Mouse (Mus musculus) right cerebral cortex, postnatal 25 days (tissue): ENCODE measurements around the gene Sell.
"Not testable (repeated sequence)": the region's sequence is repeated elsewhere in the genome, so short reads cannot be mapped to it uniquely, and the experiment has no call there.

ENCODE experiments used
- DNase-seq: peaks from one replicate; pipeline ENCODE4 v3.0.0; 2022

Gene Sell

DNA sequence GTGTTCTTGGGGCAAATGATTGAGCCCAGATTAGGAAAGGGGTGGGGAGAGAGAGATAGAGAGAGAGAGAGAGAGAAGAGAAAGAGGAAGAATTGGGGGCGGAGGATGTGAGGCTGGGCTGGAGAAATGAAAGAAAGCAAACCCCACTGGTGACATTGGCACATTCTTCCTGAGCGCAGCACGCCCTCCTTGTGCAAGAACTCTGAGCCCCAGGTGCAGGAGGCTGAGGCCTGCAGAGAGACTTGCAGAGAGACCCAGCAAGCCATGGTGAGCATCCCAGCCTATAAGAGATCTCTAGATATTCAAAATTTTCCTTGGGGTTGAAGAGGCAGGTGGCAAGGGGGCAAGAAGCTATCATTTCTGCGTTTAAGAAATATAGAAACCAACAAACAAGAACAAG is at the start of gene Sell:
Sell (plus strand) TSS at position 58 of the 400 bp plus-strand sequence.
- no peak for DNase-seq

DNA sequence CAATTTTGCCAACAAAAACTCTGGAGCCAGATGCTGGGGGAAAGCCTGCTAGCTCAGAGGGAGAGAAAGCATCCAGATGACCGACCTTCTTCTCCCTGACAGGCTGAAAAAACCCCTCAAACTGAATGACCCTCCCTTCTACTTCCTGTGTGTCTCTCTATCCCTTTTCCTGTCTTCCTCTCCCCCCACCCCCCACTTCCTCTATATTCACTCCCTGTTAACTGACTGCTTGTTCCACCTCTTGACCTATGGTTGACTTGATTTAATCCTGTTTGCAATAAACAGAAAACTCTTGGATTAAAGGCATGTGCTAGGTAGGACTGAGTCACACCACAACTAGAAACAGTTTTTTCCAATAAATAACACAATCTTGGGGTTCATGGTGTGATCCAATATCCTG is 47.2 kb upstream of the Sell start:
- no peak for DNase-seq

DNA sequence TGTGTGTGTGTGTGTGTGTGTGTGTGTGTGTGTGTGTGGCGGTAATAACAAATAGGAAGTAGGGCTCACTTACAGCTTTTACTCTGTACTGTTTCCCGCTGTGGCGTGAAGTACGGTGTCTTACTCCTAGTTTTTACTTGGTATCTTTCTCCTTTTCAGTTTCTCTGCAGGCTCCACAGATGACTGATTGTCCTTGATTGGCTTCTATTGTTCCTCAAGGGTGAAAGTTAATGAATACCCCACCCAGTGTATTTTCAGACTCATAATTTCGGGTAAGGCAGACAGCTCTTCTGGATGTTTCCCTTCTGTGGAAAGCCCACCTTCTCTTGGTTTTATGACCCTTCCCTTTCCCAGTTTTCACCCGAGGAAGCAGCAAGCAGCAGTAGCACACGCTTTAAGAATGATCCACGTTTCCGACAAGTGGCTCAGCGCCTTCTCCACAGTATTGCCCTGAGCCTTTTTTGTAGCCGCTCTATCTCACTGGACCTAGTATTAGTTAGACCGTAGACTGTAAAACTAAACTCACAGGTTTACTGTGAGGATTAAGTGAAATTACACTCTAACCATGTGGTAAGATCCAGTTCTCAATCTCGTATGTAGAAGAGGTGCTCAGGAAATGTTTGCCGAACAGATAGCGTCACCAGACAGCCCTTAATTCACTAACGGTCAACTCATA is 43.4 kb upstream of the Sell start:
- no peak for DNase-seq

DNA sequence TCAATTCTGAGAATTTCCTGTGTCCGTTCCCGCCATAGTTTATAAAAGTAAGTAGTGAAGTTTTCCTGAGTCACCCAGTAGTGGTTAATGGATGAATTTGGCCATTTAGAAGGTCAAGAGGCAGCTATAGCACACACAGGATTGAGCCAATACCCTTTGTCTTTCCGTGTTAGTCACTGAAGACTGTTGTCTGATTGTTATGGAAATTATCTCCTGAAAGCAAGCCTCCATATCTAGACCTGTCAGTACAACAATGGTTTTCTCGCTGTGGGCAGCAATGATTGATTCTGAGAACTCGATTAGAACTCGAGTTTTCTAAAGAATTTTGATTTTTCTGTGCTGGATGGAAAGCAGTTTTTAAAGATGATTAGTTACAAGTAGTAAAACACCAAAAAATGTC is 42.0 kb upstream of the Sell start:
- no peak for DNase-seq

DNA sequence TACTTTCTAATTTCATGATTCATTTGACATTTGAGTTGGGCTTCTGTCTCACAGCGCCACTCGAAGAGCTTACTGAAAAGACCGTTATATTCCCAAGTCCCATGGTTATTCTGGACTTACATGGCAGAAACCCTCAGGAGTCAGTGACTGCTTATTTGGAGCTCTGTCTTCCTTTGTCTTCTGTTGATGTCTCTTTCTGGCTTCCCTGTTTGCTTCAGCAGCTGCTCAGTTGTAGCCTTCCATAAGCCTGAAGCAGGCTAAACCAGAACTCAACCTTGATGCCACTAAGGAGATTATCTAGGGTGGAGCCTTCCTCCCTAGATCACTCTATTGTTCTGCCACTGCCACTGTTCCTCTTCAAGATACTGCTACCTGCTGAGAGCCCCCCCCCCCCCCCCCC is 41.0 kb upstream of the Sell start:
- not testable (repeated sequence) for DNase-seq

DNA sequence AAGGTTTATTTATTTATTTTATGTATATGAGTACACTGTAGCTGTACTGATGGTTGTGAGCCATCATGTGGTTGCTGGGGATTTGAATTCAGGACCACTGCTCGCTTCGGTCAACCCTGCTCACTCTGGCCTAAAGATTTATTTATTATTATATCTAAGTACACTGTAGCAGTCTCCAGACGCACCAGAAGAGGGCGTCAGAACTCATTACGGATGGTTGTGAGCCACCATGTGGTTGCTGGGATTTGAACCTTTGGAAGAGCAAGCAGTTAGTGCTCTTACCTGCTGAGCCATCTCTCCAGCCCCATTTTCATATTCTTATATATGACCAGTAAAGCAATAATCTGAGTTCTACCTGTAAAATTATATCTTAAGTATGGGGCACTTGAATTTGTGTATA is 39.7 kb upstream of the Sell start:
- not testable (repeated sequence) for DNase-seq

DNA sequence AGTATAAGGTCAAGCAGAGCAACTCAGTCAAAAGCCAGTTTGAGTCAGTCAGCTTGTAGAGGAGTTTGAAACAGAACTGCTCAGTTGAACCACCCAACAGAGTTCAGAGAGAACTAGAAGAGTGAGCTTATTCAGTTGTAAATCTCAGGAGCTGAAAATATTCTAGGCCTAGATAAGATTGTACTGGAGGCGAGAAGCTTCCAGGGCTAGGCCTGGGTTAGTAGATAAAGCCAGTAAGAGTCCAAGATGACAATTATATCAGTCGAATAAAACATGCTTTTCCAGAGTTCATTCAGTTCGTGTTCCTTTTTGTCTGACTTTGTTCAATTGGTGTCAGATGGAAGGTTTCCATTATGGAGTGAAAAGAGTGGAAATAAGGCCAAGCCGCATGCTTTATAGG is 36.1 kb upstream of the Sell start:
- no peak for DNase-seq

DNA sequence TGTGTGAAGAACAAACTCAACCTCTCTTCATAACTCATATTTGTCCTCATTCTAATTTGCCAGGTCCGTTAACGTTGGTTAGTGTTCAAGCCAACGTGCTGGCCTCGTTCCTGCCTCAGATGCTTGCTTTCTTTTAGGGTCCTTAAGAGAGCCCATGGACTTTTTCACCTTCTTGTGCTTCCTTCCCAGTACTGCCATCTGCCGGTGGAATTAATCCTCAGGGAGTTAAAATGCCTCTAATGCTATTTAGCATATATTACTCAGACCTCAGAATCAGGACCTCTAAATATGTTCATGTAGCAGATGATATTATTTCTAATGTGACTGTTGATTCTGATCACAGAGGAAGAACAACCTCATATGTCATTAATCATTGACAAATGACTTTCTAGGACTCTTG is 34.4 kb upstream of the Sell start:
- no peak for DNase-seq

DNA sequence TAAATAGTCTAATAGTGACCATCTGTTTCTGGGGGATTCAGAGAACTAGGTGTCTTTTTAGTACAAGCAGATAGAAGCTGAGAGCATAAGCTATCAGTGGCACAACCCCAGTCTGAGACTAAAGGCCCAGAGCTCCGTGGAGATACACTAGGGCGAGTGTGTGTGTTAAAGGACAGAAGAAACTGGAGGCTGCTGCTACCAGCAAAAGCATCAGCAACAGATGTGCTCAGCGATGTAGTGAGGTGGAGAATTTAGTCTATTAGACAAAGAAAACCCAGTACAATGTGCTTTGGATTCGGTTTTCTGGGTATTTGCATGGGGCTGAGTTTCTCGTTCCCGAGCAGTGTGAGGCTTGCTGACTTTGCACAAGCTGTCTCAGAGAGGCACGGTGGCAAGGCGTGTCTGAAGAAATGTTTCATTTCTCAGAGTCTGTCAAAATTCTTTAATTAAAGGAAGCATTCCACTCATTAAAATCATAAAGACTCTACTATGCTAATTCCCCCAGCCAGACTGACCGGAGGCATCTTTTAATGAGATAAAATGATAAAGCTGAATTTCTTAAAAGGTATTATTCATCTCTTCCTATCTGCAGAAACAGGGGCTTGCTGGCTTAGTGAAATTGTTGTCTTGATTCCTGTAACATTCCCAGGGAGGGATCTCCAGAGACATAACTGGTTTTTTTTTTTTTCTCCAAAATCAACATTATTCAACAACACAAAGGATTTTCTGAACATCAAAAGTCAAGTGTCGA is 21.2 kb upstream of the Sell start:
- DNase-seq, result no peak

DNA sequence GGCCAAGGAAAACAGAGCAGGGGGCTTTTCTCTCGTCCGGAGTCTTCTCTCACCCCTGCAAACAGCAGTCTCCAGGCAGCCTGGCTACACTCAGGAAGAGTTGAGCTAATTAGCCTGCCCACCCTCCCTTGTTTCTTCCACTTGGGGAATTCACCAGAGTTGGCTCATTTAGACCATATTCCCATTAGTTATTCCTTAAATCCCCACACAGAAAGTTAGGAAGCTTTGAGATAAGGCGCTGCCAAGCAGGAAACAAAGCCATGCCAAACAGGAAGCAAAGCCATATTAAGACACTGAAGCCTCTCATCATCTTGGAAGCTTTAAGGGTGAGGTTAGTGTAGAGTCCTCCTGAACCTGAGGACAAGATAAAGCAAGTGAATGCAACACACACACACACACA is 18.2 kb upstream of the Sell start:
- DNase-seq, result no peak

DNA sequence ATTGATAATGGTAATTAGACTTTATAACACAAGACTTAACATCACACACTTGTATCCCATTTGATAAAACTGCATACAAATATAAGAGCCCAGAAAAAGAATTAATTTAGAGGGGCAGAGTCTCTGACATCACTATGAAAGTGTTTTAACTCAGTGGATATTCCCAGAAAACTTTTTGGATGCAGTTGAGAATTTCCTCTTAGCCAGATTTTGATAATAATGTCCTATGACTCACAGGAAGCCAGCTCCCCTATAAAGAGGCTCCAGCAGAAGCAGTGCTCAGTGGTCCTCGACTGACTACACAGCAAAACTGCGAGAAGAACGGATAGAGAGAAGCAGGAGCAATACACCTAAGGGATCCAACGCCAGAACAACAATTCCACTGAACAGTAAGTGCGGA is 13.8 kb upstream of the Sell start, which contains the start of gene Sele:
Sele (plus strand) TSS at position 301 of the 400 bp plus-strand sequence.
- no peak for DNase-seq

DNA sequence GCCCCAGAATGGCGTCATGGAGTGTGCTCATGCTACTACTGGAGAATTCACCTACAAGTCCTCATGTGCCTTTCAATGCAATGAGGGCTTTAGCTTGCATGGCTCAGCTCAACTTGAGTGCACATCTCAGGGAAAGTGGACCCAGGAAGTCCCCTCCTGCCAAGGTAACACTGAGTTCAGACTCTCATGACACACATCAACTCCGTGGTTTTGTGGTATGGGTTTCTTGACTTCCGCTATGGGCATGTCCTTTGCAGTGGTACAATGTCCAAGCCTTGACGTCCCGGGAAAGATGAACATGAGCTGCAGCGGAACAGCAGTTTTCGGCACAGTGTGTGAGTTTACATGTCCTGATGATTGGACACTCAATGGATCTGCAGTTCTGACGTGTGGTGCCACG is 8.2 kb upstream of the Sell start:
- DNase-seq, result no peak

DNA sequence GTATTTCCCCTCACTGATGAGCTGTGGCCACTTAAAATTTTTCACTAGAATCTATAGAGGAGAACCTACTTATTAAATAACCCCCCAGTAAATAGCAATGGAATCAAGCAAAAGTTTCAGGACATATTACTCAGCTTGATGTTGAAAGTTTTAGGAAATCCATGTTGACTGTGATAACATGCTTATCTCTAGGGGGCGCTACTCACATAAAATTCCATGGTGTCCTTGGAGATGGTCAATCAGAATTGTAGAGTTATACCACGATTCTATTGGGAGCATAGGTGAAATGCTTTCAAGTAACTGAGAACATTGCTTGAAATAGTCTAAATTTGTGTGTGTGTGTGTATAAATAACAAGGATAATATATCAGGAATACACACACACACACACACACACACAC is 7.0 kb upstream of the Sell start:
- no peak for DNase-seq

DNA sequence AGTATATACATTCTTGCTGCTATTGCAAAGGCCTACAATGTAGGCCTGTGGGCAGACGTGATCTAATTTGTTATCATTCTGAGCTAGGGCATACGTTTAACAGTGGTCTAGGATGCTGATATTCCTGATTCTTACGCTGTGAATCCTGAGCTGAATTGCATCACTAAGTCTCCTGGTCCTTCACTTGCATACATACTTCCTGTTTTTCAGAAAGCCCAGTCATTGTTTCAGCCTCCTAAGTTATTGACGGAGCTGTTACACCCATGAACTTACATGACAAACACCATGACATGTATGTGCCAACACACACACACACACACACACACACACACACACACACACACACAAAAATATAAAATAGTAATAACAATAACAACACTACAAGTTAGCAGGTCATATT is 1.7 kb upstream of the Sell start:
- DNase-seq, result no peak

DNA sequence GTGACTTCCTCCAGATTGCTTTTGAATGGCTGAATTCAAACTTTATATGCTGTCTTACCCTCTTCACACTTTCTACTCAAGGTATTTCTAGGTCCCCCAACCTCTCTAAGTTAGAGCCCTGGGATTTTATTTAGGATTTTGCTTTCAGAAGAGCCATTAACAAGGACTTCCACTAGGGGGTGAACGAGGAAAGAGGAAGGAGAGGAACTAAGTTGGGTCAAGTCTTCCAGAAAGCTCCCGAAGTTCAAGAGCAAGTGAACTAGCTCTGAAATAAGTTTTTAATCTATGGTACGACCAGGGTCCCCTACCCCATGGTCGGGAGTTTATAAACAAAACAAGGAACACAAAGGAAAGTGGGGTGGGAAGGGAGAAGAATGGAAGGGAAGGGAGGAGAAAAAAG is 504 bp upstream of the Sell start:
- DNase-seq, result no peak

DNA sequence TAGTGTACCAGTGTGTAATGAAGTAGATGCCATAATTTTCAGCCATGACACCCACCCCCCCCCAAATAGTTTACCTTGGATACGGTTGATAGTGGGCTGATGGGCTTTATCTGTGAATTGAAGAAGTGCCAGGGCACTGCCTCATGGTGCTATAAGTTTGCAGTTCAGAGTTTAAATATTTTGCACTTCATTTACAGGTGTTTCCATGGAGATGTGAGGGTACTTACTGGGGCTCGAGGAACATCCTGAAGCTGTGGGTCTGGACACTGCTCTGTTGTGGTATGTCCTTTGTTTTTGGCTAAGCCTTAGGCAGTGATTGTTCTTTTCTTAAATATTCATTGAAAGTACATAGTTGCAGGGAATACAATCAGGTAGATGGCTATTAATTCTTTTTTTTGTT is 1.1 kb downstream of the Sell start:
- DNase-seq, result no peak

DNA sequence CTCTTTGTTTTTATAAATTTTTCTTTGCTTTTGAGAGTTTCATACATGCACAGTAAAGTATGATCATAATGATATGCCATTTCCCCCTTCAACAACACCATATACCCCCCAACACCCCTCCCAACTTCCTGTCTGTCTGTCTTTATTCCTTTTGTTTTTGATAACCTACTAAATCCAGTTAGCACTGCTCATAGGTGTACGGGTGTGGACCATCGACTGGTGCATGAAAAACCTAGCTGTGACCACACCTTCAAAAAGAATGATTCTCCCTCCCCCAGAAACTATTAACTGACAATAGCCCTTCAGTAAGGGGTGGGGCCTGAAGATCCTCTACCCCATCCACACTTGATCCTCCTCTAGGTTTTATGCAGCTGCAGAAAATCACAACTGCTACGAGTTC is 2.0 kb downstream of the Sell start:
- no peak for DNase-seq

DNA sequence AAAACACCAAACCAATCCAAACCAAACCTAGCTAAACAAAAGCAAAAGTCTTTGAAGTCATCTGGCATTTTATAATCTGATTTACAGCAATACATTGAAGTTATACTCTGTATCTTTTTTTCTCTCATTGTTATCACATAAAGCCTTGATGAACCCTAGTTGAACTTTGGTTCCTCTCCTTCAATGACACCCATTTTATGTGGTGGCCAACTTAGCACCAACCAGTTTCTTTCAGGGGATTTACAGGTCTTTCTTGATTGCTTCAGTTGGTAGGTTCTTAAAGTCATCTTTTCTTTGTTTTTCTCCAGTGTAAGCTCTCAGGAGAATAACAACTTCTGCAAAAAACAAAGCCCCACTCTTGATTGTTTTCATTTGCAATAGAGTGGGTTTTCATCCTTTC is 7.5 kb downstream of the Sell start:
- DNase-seq, result no peak

DNA sequence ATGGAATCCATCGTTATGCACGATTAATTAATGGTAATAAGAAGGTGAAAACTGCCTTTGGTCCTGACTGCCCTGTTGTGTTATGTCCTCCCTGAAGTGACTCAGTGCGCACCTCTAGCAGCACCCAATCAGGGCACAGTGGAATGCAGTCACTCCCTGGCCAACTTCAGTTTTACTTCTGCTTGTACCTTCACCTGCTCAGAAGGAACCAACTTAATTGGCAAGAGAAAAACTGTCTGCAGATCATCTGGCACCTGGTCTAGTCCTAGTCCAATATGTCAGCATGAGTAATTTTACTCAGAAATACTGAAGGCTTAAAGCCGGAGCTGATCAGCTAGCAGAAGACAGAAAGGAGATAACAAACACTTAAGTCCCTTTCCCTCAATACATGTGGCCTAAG is 8.7 kb downstream of the Sell start:
- DNase-seq, result no peak

DNA sequence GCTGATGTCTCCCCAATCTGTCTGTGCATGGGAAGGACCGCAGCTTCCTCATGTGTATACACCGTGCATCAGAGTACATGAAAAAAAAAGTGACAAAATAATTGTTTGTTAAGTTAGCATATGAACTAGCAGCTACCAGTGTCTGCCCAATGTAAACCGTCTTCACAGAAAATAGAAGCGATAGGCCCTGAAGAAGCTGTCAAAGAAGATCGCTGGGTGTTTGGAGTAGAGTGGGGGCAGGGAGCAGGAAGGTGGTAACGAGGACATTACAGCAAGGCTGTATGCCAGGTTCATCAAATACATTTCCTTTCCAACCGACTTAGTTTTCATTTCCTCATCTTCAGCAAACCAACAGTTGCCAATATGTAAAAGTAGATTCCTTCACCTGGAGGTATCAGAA is 9.3 kb downstream of the Sell start:
- no peak for DNase-seq

DNA sequence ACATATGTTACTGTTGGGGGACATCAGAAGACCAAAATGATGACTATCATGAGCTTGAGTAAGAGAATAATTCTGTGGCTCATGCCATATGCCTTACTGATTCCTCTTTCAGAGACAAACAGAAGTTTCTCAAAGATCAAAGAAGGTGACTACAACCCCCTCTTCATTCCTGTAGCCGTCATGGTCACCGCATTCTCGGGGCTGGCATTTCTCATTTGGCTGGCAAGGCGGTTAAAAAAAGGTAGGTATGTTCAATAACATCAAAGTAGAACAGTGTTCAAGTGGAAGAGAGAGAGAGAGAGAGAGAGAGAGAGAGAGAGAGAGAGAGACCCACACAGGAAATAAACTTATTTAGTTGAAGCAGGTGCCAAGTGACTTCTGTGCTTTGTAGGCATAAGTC is 10.2 kb downstream of the Sell start:
- no peak for DNase-seq

DNA sequence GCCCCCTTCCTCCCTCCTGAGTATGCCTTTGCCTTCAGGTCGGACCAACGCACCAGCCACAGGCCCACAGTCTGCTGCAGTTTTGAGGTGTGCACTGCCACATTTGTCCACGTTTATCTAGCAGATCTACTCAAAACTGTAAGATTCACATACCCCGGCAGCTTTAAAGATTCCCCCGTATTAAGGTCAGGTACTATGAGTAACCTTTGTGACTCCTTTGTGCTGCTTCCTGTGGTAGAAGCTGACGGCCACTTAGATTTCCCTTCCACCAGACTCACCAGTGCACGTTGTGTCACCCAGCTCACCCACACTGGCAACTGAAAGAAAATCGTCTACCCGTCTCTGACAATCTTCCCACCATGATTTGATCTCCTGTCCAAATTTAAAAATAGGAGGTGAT is 11.3 kb downstream of the Sell start:
- DNase-seq, result no peak

DNA sequence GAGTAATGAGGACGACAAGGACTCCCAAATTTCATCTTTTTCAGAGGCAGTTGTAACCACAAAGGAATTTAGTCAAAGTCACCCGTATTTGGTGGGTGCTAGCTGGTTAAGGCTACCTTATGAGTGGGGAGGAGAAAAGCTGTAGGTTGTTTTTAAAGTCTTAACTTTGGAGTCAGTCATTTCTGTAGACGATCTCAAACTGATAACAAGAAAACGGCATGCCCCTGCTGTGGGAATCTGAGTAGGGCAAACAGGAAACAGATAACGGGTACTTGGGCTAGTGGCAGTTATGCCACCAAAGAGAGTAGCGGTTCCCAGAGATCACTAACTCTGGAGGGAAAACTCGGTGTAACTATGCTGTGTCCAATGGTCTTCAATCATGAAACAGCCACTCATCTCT is 12.0 kb downstream of the Sell start:
- no peak for DNase-seq

DNA sequence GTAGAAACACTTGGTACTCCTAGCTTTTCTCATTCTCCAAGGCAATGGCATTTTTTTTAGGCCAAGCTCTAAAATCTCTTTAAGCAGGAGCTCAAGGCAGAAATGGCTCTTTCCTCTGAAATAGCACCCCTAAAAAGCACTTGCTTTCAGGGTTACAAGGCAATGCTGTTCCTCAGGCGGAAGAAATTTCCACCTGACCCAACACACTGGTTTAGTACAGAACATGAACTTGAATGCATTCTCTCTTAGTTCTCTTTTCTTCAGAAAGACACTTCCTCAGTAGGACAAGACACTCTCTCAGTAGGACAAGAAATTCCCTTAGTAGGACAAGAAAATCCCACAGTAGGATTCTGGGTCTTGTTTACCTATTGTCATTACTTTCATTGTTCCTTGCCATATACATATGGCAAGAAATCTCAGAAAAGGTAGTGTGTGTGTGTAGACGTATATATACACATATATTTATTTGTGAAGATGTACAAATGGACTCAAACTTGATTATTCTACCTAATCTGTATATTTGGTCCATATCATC is 12.9 kb downstream of the Sell start:
- DNase-seq, result no peak

DNA sequence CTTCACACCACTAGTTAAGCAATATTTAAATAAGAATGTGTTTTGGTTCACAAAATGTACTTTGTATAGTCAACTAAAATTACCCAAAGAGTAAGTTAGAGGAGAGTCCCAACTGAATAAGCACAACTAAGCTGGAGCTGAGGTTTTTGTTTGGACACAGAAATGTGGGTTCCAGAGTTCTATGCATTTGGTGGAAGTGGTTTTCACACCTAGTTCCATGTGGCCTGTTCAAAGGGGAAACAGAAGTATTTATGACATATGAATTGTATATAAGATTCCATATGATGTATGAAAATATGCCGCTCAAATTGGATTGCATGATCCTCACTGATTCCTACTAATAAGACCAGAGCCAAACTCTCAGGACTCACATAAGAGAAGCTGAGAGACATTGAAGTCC is 13.6 kb downstream of the Sell start:
- DNase-seq, result no peak
